15 mouse cellular contexts compared by ENCODE assay signal in the genomic region with DNA sequence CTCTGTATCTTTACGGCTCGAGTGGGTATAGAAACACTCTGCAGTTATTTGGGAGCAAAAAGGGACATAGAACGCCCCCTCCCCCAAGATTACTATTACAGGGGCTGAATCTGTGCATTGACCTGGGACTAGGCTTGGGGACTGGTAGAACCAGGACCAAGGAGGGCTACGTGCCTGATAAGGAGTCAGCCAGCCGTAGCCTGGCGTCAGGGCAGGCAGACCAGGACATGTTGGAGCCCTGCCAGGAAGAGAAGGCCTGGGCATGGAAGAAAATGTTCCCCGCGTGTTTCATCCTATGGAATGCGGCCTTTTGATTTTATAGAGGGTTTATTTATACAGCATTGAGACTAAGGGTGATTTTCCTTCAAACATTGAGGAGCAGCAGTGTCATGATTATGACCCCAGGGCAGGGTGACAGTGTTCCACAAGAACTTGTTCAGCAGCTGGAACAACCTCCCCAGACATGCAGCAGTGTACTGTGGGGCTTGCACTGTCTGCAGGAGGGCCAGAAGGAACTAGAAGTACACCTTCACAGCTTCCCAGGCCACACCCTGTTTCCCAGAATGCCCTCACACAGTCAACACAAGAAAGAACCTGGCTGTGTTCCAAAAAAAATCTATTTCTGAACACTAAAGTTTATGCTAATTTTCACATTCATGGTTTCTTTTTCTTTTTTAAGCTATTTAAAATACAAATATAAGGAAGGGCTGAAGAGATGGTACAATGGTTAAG. TPM values are rescaled to one million over a fixed set of nuclear protein-coding genes. Genes with fewer than 3 reads are reported as not detected.
DNase-seq lines count a peak whose midpoint lies in the region; ATAC-seq lines count a peak whose summit lies in the region.
"Had no signal": no experiment of that assay in that cellular context is flagged by ENCODE, and none has a peak within 500 bp of the region (broad histone marks: within the 10 kb centered on the region; RNA-seq: fewer than 3 reads in every experiment).

No protein-coding gene starts in this region.

- no peaks in the 10 kb centered on the region for H3K9me3 ChIP-seq in heart, embryonic 15.5 days (replicated peaks)
- H3K9me3 ChIP-seq: embryonic facial prominence, embryonic 13.5 days; liver, embryonic 12.5 days; neural tube, embryonic 12.5 days had no signal

- DNase-seq in heart, adult 8-10 months (ENCODE audit: low spot score) = no peak
- peak; percentile 40 for DNase-seq in urinary bladder, postnatal 14 days (ENCODE audit: low spot score)
- DNase-seq in urinary bladder, postnatal 4 days (ENCODE audit: low spot score in 2 of 2) = no peak
- DNase-seq in kidney, postnatal 14 days = peak; percentile 34
- DNase-seq in thymus, postnatal 4 days = no peak
- no peak for DNase-seq in left cerebral cortex, adult 9 months (ENCODE audit: low spot score in 2 of 2)
- DNase-seq in gastrocnemius, postnatal 25 days = no peak
- DNase-seq: cerebellum, adult 9-11 months; right cerebral cortex, adult 18-20 months had no signal

- peak overlapping the region; percentile 11; the same call in 1 of the 2 replicates for H3K4me2 ChIP-seq in heart, embryonic 15.5 days
- H3K4me2 ChIP-seq: liver, embryonic 12.5 days; midbrain, embryonic 11.5 days had no signal

- H3K9ac ChIP-seq in heart, embryonic 15.5 days = no peak overlapping the region
- H3K9ac ChIP-seq: embryonic facial prominence, embryonic 13.5 days; liver, embryonic 12.5 days; neural tube, embryonic 12.5 days had no signal

- ATAC-seq in heart, embryonic 15.5 days (replicated peaks; ENCODE audit: insufficient number of reproducible peaks, insufficient read depth, low FRiP score, low read depth) = peak; percentile 44; the same call in 1 of the 2 replicates
- ATAC-seq: CD4-positive, CD25-positive, alpha-beta regulatory T cell, adult 4 months; liver, embryonic 12.5 days had no signal

- peaks cover 36% of the 10 kb centered on the region for H3K27me3 ChIP-seq in heart, embryonic 15.5 days

- H3K36me3 ChIP-seq in heart, embryonic 15.5 days = no peaks in the 10 kb centered on the region
- H3K36me3 ChIP-seq: embryonic facial prominence, embryonic 13.5 days; liver, embryonic 12.5 days; neural tube, embryonic 12.5 days had no signal

- WGBS in heart, embryonic 15.5 days = 45% methylated on average over 9 of the region's 9 CpGs

- H3K27ac ChIP-seq in heart, embryonic 15.5 days = peak overlapping the region; percentile 22; the same call in 1 of the 2 replicates
- H3K27ac ChIP-seq: embryonic facial prominence, embryonic 13.5 days; liver, embryonic 12.5 days; neural tube, embryonic 12.5 days had no signal

- H3K4me3 ChIP-seq in heart, embryonic 15.5 days = no peak overlapping the region
- H3K4me3 ChIP-seq: embryonic facial prominence, embryonic 13.5 days; liver, embryonic 12.5 days; neural tube, embryonic 12.5 days had no signal

- peaks cover 20% of the 10 kb centered on the region for H3K4me1 ChIP-seq in heart, embryonic 15.5 days (replicated peaks)

RNA-seq across cellular contexts. Expression of a gene that starts 2.3 kb away (rescaled TPM):
- polyA plus RNA-seq in heart, embryonic 15.5 days (2015; fragmentation: Nextera tagmentation; extraction: Ambion mirVana) = 2.8 and 4.7 TPM in 2 replicates
- 10 to 100 TPM in 1 of 4 experiments, 1 to 10 TPM in 3; 7.4 to 13.3 (median 9.0) TPM for total RNA-seq in heart, adult 8-10 months (2022)
- total RNA-seq in gastrocnemius, postnatal 25 days (2021) = 1 to 10 TPM; 1.8 to 3.2 TPM
- polyA plus RNA-seq: CD4-positive, CD25-positive, alpha-beta regulatory T cell, adult 4 months had no signal

RNA-seq across cellular contexts. Expression of a gene that starts 18.5 kb away (rescaled TPM):
- polyA plus RNA-seq in heart, embryonic 15.5 days (2015; fragmentation: Nextera tagmentation; extraction: Ambion mirVana) = 13.5 and 16.5 TPM in 2 replicates
- 1 to 10 TPM; 1.1 to 1.9 (median 1.7) TPM for total RNA-seq in heart, adult 8-10 months (2022)
- 1 to 10 TPM; 1.7 to 4.7 TPM for total RNA-seq in gastrocnemius, postnatal 25 days (2021)

RNA-seq across cellular contexts. Expression of a gene that starts 41.4 kb away (rescaled TPM):
- polyA plus RNA-seq in heart, embryonic 15.5 days (2015; fragmentation: Nextera tagmentation; extraction: Ambion mirVana) = 0.43 and 0.61 TPM in 2 replicates
- 1 to 10 TPM in 3 of 4 experiments, under 1 TPM in 1; 0.98 to 2.4 (median 1.5) TPM for total RNA-seq in heart, adult 8-10 months (2022)
- 1 to 10 TPM in 1 of 2 experiments, under 1 TPM in 1; 0.64 to 1.2 TPM for total RNA-seq in gastrocnemius, postnatal 25 days (2021)
- polyA plus RNA-seq: CD4-positive, CD25-positive, alpha-beta regulatory T cell, adult 4 months had no signal

Comparison
In these comparisons a context has a peak if more than half of its experiments do, and no peak if none do; other contexts are left out.
1. DNase-seq: peak in urinary bladder, postnatal 14 days (single experiment) and kidney, postnatal 14 days (single experiment); none in heart, adult 8-10 months (single experiment), urinary bladder, postnatal 4 days (0 of 2), thymus, postnatal 4 days (single experiment), left cerebral cortex, adult 9 months (0 of 2) and gastrocnemius, postnatal 25 days (single experiment).